Mouse (Mus musculus): ENCODE data around the gene Ky.

Gene Ky

GRCm38 (mm10) chr9:102553781-102554180 lies 48.2 kb downstream of the Ky start:
- no peak for DNase-seq (ENCODE audit: low read depth, low spot score)
- no peaks in the 10 kb centered on the region for H3K27me3 ChIP-seq (ENCODE audit: control insufficient read depth, insufficient read depth, low read length, poor library complexity, severe bottlenecking)
- no peaks in the 10 kb centered on the region for H3K36me3 ChIP-seq (ENCODE audit: control insufficient read depth, insufficient read depth, low read length, poor library complexity, severe bottlenecking)

- Histone ChIP-seq H3K27me3 (ENCODE audit: control insufficient read depth, insufficient read depth, low read length, poor library complexity, severe bottlenecking) (no peaks in the 10 kb centered on the region), H3K36me3 (ENCODE audit: control insufficient read depth, insufficient read depth, low read length, poor library complexity, severe bottlenecking) (no peaks in the 10 kb centered on the region)
- no peak for DNase-seq (ENCODE audit: low read depth, low spot score)
These were observed 52.9 kb downstream of the Ky start for GRCm38 (mm10) chr9:102558463-102558862.

GRCm38 (mm10) chr9:102572888-102573287 lies 67.3 kb downstream of the Ky start:
- no peak for DNase-seq (ENCODE audit: low read depth, low spot score)
- H3K36me3 ChIP-seq (ENCODE audit: control insufficient read depth, insufficient read depth, low read length, poor library complexity, severe bottlenecking) = no peaks in the 10 kb centered on the region
- no peaks in the 10 kb centered on the region for H3K27me3 ChIP-seq (ENCODE audit: control insufficient read depth, insufficient read depth, low read length, poor library complexity, severe bottlenecking)

GRCm38 (mm10) chr9:102577480-102577879 lies 71.9 kb downstream of the Ky start:
- no peaks in the 10 kb centered on the region for H3K27me3 ChIP-seq (ENCODE audit: control insufficient read depth, insufficient read depth, low read length, poor library complexity, severe bottlenecking)
- DNase-seq (ENCODE audit: low read depth, low spot score) = peak; percentile 4
- no peaks in the 10 kb centered on the region for H3K36me3 ChIP-seq (ENCODE audit: control insufficient read depth, insufficient read depth, low read length, poor library complexity, severe bottlenecking)

GRCm38 (mm10) chr9:102581921-102582469 lies 76.4 kb downstream of the Ky start:
- no peaks in the 10 kb centered on the region for H3K27me3 ChIP-seq (ENCODE audit: control insufficient read depth, insufficient read depth, low read length, poor library complexity, severe bottlenecking)
- peaks cover 4% of the 10 kb centered on the region for H3K36me3 ChIP-seq (ENCODE audit: control insufficient read depth, insufficient read depth, low read length, poor library complexity, severe bottlenecking)
- DNase-seq (ENCODE audit: low read depth, low spot score) = no peak

GRCm38 (mm10) chr9:102587347-102587746 lies 81.8 kb downstream of the Ky start:
- H3K36me3 ChIP-seq (ENCODE audit: control insufficient read depth, insufficient read depth, low read length, poor library complexity, severe bottlenecking) = peaks cover 4% of the 10 kb centered on the region
- DNase-seq (ENCODE audit: low read depth, low spot score) = no peak

GRCm38 (mm10) chr9:102594667-102595393 lies 89.3 kb downstream of the Ky start:
- H3K27me3 ChIP-seq (ENCODE audit: control insufficient read depth, insufficient read depth, low read length, poor library complexity, severe bottlenecking) = no peaks in the 10 kb centered on the region

More at GRCm38 (mm10) chr9:102587347-102587746, 81.8 kb downstream of the Ky start:
- H3K27me3 ChIP-seq (ENCODE audit: control insufficient read depth, insufficient read depth, low read length, poor library complexity, severe bottlenecking) = no peaks in the 10 kb centered on the region

More at GRCm38 (mm10) chr9:102594667-102595393, 89.3 kb downstream of the Ky start:
- DNase-seq (ENCODE audit: low read depth, low spot score) = no peak
- H3K36me3 ChIP-seq (ENCODE audit: control insufficient read depth, insufficient read depth, low read length, poor library complexity, severe bottlenecking) = peaks cover 10% of the 10 kb centered on the region

Measured in splenic B cell, adult 2 months (primary cell).